Mouse (Mus musculus) kidney, adult 18-20 months (tissue): ENCODE measurements at regions not wholly inside any gene's neighbourhood (a gene's known extent, or its start where the extent isn't known, plus 50 kb on each side); places are given as distances from the start of the nearest gene placed in this dataset.

Experiments used
- DNase-seq: peaks from one replicate; pipeline ENCODE4 v3.0.0; 2021

DNA sequence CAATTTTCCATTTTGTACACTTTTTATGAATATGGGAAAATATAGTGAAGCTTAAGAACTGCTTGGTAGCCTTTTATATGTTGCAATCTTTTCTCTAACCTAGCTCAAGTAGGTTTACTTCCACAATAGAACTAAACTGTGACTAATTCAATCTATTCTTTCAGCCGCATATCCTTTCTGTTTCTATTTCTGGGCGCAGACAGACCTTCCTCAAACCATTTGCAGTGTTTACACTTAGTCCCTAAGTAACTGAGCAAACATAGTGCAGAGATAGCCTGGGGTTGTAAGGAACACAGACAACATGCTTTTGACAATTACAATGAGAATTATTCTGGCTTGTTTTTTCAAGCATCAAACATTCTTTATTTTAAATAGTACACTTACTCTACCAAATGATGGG, 3435.1 kb upstream of the Gm7489 start:
- no peak for DNase-seq

DNA sequence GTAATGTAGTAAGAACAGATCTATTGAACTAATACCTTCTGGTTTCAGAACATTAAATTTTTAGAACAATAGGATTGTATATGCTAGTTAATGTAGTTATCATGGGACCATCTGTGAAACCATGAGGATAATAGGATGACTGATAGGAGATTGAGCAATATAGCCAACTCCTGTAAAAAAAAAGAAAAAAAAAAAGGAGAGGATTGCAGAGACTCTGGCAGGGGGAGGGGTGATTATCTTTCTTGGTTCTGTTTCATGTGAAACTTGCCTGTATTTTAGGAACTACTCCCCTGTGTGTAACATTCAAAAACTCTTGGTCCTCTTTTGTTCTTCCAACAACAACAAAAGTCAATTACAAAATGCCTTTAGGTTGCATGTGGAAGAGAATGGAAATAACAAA, 3412.1 kb upstream of the Gm7489 start:
- DNase-seq: no peak

DNA sequence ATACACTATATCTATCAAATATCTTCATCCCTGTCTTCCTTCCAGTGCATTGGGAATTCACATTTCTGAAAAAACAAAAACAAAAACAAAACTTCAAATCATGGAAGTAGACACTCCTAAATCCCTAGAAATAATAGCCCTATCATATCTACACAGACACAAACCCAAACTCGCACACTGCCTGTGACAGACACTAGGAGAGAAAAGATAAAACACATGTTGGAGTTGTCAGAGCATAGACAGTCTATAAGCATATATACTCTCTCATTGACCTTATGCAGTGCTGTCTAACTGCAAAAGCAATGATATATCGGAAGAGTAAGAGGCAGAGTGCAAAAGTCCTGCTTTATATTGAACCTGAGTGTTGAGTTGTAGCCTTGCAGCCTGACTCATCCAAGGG, 3386.0 kb upstream of the Gm7489 start:
- DNase-seq: no peak

GRCm38 (mm10) chr15:50507999-50508624, 3376.6 kb upstream of the Gm7489 start:
- DNase-seq: no peak

GRCm38 (mm10) chr15:50513036-50513435, 3371.7 kb upstream of the Gm7489 start:
- DNase-seq: no peak

- DNase-seq: no peak
Observed at GRCm38 (mm10) chr15:50524841-50525240, 3359.9 kb upstream of the Gm7489 start.

- no peak for DNase-seq
Observed at GRCm38 (mm10) chr15:50534490-50534889, 3350.2 kb upstream of the Gm7489 start.

- DNase-seq: no peak
Observed at GRCm38 (mm10) chr15:50563611-50564010, 3321.1 kb upstream of the Gm7489 start.

DNA sequence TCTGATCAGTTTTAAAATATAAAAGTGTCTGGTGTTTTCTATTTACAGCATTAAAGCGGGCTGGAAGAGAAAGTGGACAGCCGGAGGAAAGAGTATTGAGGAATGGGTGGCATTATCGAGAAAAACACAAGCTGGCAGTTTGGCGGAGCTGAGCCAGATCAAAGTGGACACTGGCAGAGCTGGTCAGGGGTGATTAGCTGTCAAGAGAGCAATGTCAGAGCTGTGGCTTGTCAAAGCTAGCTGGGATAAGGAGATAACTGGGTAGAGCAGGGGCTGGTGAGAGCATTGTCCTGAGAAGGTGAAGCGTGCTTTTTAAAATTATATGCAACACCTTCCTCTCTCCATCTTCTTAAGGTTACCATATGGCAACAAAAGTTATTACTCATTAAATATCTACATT, 3303.9 kb upstream of the Gm7489 start:
- no peak for DNase-seq

DNA sequence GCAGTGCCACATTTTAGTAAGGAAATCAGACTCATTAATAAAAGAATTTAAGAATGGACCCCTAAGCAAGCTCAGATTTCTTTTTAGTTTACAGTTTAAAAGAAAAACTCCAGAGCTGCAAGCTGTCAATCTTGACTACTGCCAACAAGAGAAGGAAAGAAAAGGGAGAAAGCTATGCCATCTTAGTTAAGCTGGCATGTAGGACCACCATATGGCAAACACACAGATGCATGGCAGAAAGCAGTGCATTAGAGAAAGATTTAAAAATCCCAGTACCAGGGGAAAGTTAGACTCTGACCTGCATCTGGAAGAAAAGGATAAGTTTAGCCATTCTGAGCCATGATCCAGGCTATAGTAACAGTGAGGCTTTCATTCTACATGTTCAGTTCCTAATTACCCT, 3300.8 kb upstream of the Gm7489 start:
- DNase-seq: no peak

DNA sequence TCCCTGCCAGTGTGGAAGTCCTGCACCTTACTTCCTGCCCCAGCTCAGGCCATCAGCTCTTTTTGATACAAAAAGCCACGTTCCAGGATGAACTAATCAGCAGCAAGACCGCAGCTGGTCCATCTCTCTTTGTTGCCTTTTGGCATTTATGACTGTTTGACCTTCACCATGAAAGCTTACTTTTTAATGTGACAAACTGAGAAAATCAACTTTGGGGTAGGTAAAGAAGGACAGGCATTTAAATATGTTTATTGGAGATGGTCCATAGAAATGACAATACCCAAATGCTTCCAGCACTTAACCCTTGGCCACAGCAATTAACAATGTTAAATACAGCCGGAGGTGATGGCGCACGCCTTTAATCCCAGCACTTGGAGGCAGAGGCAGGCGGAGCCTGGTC, 3299.2 kb upstream of the Gm7489 start:
- DNase-seq: no peak
